Mouse (Mus musculus) thymus, adult 2 months (tissue): ENCODE data around the gene Mgmt. TPM values are rescaled to one million over a fixed set of nuclear protein-coding genes. Genes with fewer than 3 reads are reported as not detected.

ENCODE experiments used
- DNase-seq: peaks from one replicate; pipeline ENCODE4 v3.0.0; 2021
- H3K27ac ChIP-seq: fragments of 200-500 bp; 2 replicates; pipeline ENCODE4 v1.5.1; 2012; ENCODE audit warnings: low read length, control low read depth; ENCODE audit not compliant: control insufficient read depth, insufficient read depth
- H3K27me3 ChIP-seq: fragments of 200-500 bp; 2 replicates; pipeline ENCODE4 v1.6.1; 2012; ENCODE audit warnings: mild to moderate bottlenecking, low read length, moderate library complexity, mixed read lengths; ENCODE audit not compliant: control insufficient read depth, insufficient read depth
- H3K36me3 ChIP-seq: fragments of 200-500 bp; 2 replicates; pipeline ENCODE4 v1.6.1; 2012; ENCODE audit warnings: mild to moderate bottlenecking, low read length, moderate library complexity; ENCODE audit not compliant: control insufficient read depth, insufficient read depth
- H3K4me1 ChIP-seq: fragments of 200-500 bp; replicated peaks from 2 replicates; pipeline ENCODE4 v1.6.1; 2012; ENCODE audit warnings: low read length; ENCODE audit not compliant: control insufficient read depth, insufficient read depth
- H3K4me3 ChIP-seq: fragments of 200-500 bp; 2 replicates; pipeline ENCODE4 v1.5.1; 2012; ENCODE audit warnings: mild to moderate bottlenecking, low read length, control low read depth, moderate library complexity; ENCODE audit not compliant: control insufficient read depth, insufficient read depth
- CTCF ChIP-seq: fragments of 200-500 bp; IDR thresholded peaks from 2 replicates; pipeline ENCODE4 v1.5.1; 2012; ENCODE audit warnings: mild to moderate bottlenecking, control low read depth, low read length, moderate library complexity, borderline replicate concordance; ENCODE audit not compliant: control insufficient read depth, poor library complexity, insufficient read depth; ENCODE audit errors: extremely low read depth
- POLR2A ChIP-seq: fragments of 200-500 bp; IDR thresholded peaks from 2 replicates; pipeline ENCODE4 v1.6.1; 2012; ENCODE audit warnings: mild to moderate bottlenecking, low read length, control low read depth, moderate library complexity; ENCODE audit not compliant: control insufficient read depth, poor library complexity, insufficient read depth; ENCODE audit errors: extremely low read depth
- WGBS: fragments of 180-500 bp; shearing (Covaris S2); methylation state at CpG from one replicate; pipeline ENCODE4 v1.1.7; 2018; 5-methylcytosine and 5-hydroxymethylcytosine counted together
- polyA plus RNA-seq: library from polyadenylated mRNA; depleted of rRNA; stranded (reverse); fragments of >200 nt; gene quantifications from 2 replicates; pipeline ENCODE4 v1.2.3, GENCODE M21; 2012

Mgmt gene
- polyA plus RNA-seq, 1 experiment: 2.9 TPM

DNA sequence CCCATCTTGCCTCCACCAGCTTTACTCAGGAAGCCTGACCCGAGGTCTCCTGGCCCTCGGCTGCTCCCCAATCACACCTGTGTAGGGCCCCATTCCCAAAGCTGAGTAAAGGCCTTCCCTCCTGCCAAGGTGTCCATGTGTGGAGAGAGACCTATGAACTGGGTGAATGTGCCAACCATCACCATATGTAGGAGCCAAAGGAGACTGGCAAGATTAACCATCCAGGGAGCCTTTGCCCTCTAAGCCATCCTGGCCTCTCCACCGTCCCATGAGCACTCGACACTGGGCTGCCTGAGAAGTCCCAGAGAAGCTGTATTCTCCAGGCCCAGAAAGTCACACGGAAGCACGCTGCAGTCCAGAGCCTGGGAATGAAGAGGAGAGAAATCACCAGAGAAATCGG is 190.2 kb downstream of the Mgmt start:
- Histone ChIP-seq H3K36me3 (no peaks in the 10 kb centered on the region), H3K27me3 (no peaks in the 10 kb centered on the region), H3K4me1 (no peaks in the 10 kb centered on the region), H3K4me3 (no peak overlapping the region), H3K27ac (no peak overlapping the region)
- 95% methylated on average over 7 of the region's 7 CpGs for WGBS
- no peak for TF ChIP-seq POLR2A
- TF ChIP-seq CTCF: no peak
- DNase-seq: no peak

DNA sequence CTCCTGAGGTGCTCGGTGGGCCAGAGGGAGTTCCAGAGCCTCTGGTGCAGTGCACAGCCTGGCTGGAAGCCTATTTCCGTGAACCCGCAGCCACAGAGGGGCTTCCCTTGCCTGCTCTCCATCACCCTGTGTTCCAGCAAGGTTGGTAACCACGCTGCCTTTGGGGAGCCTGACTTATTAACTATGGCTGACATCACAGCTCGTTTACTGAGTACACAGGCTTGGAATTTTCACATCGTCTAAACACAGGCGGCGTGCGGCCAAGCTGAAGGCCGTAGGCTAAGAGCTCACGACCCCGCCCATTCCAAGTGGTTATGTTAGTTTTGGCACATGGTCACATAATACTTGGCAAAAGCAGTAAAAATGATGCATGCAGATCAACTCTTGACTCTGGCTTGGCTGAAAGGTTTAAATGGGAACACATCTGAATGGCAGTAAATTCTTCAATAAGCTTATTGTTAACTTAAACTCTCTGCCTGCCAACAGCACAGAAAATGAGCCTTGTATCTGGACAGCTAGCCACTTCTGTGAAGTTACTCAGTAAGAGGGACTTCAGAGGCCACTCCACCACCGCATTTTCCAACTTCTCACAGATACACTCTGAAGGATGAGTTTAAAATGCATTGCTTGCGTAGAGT is 191.7 kb downstream of the Mgmt start:
- no peaks in the 10 kb centered on the region for H3K4me1 ChIP-seq
- H3K4me3 ChIP-seq: no peak overlapping the region
- H3K27ac ChIP-seq: no peak overlapping the region
- no peaks in the 10 kb centered on the region for H3K36me3 ChIP-seq
- H3K27me3 ChIP-seq: no peaks in the 10 kb centered on the region
- DNase-seq: no peak
- no peak for TF ChIP-seq CTCF
- TF ChIP-seq POLR2A: no peak
- WGBS: 91% methylated on average over 14 of the region's 14 CpGs

DNA sequence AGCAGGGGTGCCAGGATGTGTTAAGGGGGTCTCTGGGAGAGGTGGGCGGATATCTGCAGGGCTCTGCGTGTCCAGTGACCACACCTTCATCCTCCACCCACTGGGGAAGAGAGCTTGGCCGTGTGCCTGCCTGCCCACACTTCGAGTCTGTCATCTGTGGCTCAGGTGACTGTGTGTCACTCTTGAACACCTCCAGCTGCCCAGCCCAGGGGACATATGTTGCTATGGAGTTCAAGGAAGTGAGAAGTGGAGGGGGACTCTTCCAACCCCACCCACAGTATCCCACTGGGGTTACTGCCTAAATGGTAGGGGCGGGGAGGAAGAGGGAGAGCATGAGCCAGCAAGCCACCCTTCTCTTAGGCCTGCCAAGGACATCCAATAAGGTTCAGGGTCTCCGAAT is 192.7 kb downstream of the Mgmt start:
- Histone ChIP-seq H3K4me3 (no peak overlapping the region), H3K27ac (no peak overlapping the region), H3K36me3 (no peaks in the 10 kb centered on the region), H3K4me1 (no peaks in the 10 kb centered on the region), H3K27me3 (no peaks in the 10 kb centered on the region)
- DNase-seq: no peak
- 83% methylated on average over 6 of the region's 6 CpGs for WGBS
- no peak for TF ChIP-seq CTCF
- TF ChIP-seq POLR2A: no peak

DNA sequence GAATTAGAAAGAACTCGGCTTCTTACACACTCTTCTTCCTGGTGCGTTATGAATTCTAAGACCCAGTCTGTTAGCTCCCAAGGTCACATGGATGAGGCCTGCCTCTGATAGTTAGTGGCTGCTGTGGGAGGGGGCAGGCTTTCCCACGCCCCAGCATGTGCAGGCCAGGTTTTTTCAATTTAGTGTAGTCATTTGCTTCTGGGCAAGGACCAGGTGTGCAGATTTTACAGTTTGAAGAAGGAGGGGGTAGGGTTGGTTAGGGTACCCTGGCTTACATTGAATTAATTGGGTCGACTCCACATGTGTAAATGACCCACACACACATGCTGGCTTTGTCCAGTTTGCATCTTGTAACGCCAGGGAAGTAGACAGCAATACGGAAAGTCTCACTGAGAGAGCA is 193.7 kb downstream of the Mgmt start:
- DNase-seq: no peak
- no peak overlapping the region for H3K4me3 ChIP-seq
- no peaks in the 10 kb centered on the region for H3K4me1 ChIP-seq
- no peak overlapping the region for H3K27ac ChIP-seq
- H3K36me3 ChIP-seq: no peaks in the 10 kb centered on the region
- H3K27me3 ChIP-seq: no peaks in the 10 kb centered on the region
- 94% methylated on average over 6 of the region's 6 CpGs for WGBS
- TF ChIP-seq CTCF (no peak), POLR2A (no peak)

DNA sequence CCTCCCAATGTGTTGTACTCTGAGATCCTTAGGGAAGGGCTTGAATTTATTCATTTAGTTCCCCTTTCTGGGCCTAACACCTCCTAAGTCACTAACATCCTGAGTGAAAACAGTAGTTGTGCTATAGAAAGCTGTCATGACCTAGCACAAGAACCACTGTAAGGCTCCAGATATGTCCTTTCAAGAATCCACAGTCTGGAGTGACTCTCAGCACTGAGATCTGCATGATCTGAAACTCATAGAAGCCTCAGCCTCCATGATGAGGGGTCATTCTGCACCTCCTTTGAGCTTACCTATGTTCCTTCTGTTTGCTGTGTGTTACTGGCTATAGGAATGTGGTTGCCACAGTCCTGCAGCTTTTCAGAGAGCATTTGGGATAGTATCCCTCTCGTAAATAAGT is 200.1 kb downstream of the Mgmt start:
- H3K4me1 ChIP-seq: no peaks in the 10 kb centered on the region

DNA sequence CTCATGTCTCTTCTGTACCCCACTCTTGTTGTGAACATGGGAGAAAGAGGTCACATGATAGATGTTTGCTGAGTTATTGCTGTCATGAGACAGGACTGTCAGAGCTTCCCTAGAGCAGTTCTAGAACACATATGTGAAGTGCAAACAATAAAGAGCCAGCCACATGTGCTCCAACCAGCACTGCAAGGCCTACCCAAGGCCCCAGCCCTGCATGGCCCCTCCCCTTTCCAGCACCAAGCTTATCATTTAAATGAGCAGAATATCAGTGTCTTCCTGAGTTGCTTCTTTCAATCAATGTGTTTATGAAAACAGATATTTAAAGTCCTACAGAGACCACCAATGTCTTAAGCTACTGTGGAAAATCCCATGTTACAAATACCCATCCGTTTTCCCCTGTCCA is 201.3 kb downstream of the Mgmt start:
- TF ChIP-seq CTCF (no peak), POLR2A (no peak)
- Histone ChIP-seq H3K36me3 (no peaks in the 10 kb centered on the region), H3K4me1 (no peaks in the 10 kb centered on the region), H3K4me3 (no peak overlapping the region), H3K27ac (no peak overlapping the region), H3K27me3 (no peaks in the 10 kb centered on the region)
- WGBS: 92% methylated on average over 1 of the region's 1 CpGs
- DNase-seq: no peak

More for the DNA sequence above, 200.1 kb downstream of the Mgmt start:
- Histone ChIP-seq H3K36me3 (no peaks in the 10 kb centered on the region), H3K27ac (no peak overlapping the region), H3K27me3 (no peaks in the 10 kb centered on the region), H3K4me3 (no peak overlapping the region)
- WGBS: 76% methylated on average over 1 of the region's 1 CpGs
- TF ChIP-seq POLR2A (no peak), CTCF (no peak)
- DNase-seq: no peak

DNA sequence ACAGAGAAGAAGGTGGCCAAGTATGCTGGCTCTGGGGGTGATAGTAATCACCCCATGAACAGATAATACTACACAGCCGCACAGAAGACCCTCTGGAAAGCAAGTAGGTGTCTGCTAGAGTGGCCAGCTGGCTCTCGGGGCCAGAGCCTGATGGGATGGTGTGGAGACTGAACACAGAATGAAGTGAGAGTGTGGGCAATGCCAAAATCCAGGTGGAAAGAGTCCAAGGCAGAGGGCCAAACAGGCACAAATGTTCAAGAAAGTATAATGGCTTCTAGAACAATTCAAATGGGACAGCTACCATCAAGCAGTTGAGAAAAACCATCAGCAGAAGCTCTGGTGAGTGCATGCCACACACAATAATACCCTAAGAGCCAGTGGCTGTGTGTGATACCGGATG is 205.4 kb downstream of the Mgmt start:
- TF ChIP-seq CTCF (no peak), POLR2A (no peak)
- DNase-seq: no peak
- WGBS: 92% methylated on average over 3 of the region's 3 CpGs
- Histone ChIP-seq H3K27ac (no peak overlapping the region), H3K36me3 (no peaks in the 10 kb centered on the region), H3K4me1 (no peaks in the 10 kb centered on the region), H3K27me3 (no peaks in the 10 kb centered on the region), H3K4me3 (no peak overlapping the region)
